Mouse (Mus musculus) thymus, adult 2 months (tissue): ENCODE measurements around the gene Nudcd3.

Experiments used
- CTCF ChIP-seq: fragments of 200-500 bp; IDR thresholded peaks from 2 replicates; pipeline ENCODE4 v1.5.1; 2012; ENCODE audit warnings: mild to moderate bottlenecking, control low read depth, low read length, moderate library complexity, borderline replicate concordance; ENCODE audit not compliant: control insufficient read depth, poor library complexity, insufficient read depth; ENCODE audit errors: extremely low read depth
- POLR2A ChIP-seq: fragments of 200-500 bp; IDR thresholded peaks from 2 replicates; pipeline ENCODE4 v1.6.1; 2012; ENCODE audit warnings: mild to moderate bottlenecking, low read length, control low read depth, moderate library complexity; ENCODE audit not compliant: control insufficient read depth, poor library complexity, insufficient read depth; ENCODE audit errors: extremely low read depth

GRCm38 (mm10) chr11:6163062-6163461 is 37.2 kb downstream of the Nudcd3 start:
- TF ChIP-seq POLR2A (no peak), CTCF (no peak)
